Mouse (Mus musculus) embryonic facial prominence, embryonic 14.5 days (tissue): ENCODE measurements around the gene Slc25a42. TPM values are rescaled to one million over a fixed set of nuclear protein-coding genes. Genes with fewer than 3 reads are reported as not detected.

Experiments
- ATAC-seq: fragments of 200-750 bp; cut with Nextera tagmentation; 2 replicates; pipeline ENCODE4 v1.8.0; 2017; ENCODE audit warnings: low read depth, moderate number of reproducible peaks, moderate TSS enrichment
- DNase-seq: peaks from one replicate; pipeline ENCODE4 v3.0.0-alpha.2; 2015; ENCODE audit warnings: low spot score
- H3K27ac ChIP-seq: fragments of 300-500 bp; sonication (generic); replicated peaks from 2 replicates; pipeline ENCODE4 v1.5.1; 2014; ENCODE audit warnings: low read depth, mild to moderate bottlenecking, low read length, moderate library complexity
- H3K27me3 ChIP-seq: fragments of 300-500 bp; sonication (generic); replicated peaks from 2 replicates; pipeline ENCODE4 v1.6.1; 2014; ENCODE audit warnings: low read length; ENCODE audit not compliant: control insufficient read depth, insufficient read depth
- H3K36me3 ChIP-seq: fragments of 300-500 bp; sonication (generic); 2 replicates; pipeline ENCODE4 v1.6.1; 2014; ENCODE audit warnings: low read length, mixed read lengths; ENCODE audit not compliant: control insufficient read depth, insufficient read depth
- H3K4me1 ChIP-seq: fragments of 300-500 bp; sonication (generic); 2 replicates; pipeline ENCODE4 v1.6.1; 2014; ENCODE audit warnings: antibody characterized with exemption, low read length; ENCODE audit not compliant: control insufficient read depth, insufficient read depth
- H3K4me2 ChIP-seq: fragments of 300-500 bp; sonication (generic); 2 replicates; pipeline ENCODE4 v1.6.1; 2014; ENCODE audit warnings: low read depth, mild to moderate bottlenecking, low read length, moderate library complexity, mixed read lengths
- H3K4me3 ChIP-seq: fragments of 300-500 bp; sonication (generic); 2 replicates; pipeline ENCODE4 v1.5.1; 2014; ENCODE audit warnings: low read depth, mild to moderate bottlenecking, low read length
- H3K9ac ChIP-seq: fragments of 300-500 bp; sonication (generic); 2 replicates; pipeline ENCODE4 v1.6.1; 2014; ENCODE audit warnings: low read depth, mild to moderate bottlenecking, low read length, moderate library complexity, mixed read lengths
- H3K9me3 ChIP-seq: fragments of 300-500 bp; sonication (generic); 2 replicates; pipeline ENCODE4 v1.6.1; 2016; ENCODE audit warnings: low read length; ENCODE audit not compliant: control insufficient read depth
- WGBS: fragments of 180-500 bp; shearing (Covaris S2); extraction: QIAGEN DNeasy Blood & Tissue Kit; methylation state at CpG from one replicate; pipeline ENCODE4 v1.1.7; 2014; 5-methylcytosine and 5-hydroxymethylcytosine counted together
- polyA plus RNA-seq: library from polyadenylated mRNA; unstranded; fragments of >200 nt; fragmentation: Nextera tagmentation; extraction: Ambion mirVana; gene quantifications from 2 replicates; pipeline ENCODE4 v1.2.1, GENCODE M21; 2014

Slc25a42 gene
- 4.0 and 5.4 TPM in 2 replicates for polyA plus RNA-seq

DNA sequence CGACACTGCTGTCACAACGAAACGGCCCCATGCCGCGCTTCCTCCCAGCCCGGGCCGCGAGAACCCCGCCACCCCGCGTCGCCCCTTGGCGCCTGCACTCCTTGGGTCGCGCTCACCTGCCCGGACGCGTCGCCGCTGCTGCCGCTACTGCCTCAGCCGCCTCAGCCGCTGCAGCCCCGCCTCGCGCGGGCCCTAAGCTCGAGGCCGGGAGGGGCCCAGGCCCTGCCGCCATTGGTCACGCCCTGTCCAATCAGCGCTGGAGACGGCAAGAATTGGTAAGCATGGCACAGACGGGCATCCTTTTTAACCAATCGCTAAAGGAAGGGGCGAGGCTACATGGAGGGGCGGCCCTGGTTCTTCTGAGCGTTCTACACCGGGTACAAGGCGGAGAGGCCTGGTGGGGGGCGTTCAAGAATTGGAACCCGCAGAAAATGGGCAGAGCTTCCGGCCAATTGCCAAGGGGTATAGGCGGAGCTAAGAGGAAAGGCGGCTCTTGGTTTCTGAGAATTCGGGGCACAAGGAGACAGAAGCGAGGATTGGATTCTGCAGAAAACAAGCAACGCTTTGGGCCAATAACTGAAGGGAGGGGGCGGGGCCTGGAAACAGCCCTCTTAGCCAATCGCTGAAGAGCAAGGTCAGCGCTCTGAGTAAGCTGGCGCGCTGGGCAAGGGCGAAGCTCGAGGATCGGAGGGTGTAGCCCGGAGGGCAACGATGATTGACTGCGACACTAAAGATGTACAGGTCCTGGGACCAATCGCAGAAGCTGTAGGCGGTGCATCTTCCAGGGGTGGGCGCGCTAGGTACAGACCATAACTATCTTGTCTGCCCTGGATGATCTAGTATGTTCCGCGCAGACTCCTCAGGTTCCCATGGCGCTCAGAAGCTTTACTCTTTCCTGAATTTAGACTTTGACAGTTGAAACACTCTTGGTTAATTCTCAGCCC is at the start of gene Slc25a42:
Slc25a42 (minus strand) TSS at position 194 of the 944 bp plus-strand sequence.
- DNase-seq = peak; percentile 100
- H3K27ac ChIP-seq = no peak within 1 kb of the TSS; the same call in 1 of the 2 replicates
- peak within 1 kb of the TSS; percentile 73 for H3K9ac ChIP-seq
- WGBS = under 1% methylated on average over 35 of the region's 66 CpGs
- H3K27me3 ChIP-seq = peaks cover 6% of the 10 kb centered on the region; the same call in 1 of the 2 replicates
- peak within 1 kb of the TSS; percentile 78 for H3K4me3 ChIP-seq
- H3K4me1 ChIP-seq = peaks cover 13% of the 10 kb centered on the region; the same call in 1 of the 2 replicates
- peak within 1 kb of the TSS; percentile 95 for H3K4me2 ChIP-seq
- H3K36me3 ChIP-seq = no peaks in the 10 kb centered on the region
- peak; percentile 98 for ATAC-seq
- H3K9me3 ChIP-seq = no peaks in the 10 kb centered on the region

DNA sequence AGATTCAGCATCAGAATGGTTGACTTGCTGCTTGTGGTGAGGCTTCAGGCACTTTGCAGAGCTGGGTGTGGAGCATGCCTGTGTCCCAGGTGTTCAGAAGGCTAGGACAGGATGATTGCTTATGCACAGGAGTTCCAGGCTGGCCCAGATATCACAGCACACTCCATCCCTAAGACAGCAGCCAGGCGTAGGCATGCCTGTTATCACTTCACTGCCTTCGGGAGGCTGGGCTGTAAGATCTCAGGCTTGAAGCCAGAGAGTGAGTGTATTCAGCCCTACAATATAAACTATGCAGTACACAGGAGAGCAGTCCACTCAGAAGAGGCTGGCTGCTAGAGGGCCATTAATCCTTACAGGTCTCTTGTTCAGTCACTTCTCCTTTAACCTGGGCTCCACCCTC is 46.9 kb upstream of the Slc25a42 start:
- Histone ChIP-seq H3K9ac (no peak overlapping the region), H3K27ac (no peak overlapping the region), H3K4me1 (no peaks in the 10 kb centered on the region), H3K36me3 (peaks cover 98% of the 10 kb centered on the region), H3K4me2 (no peak overlapping the region), H3K27me3 (no peaks in the 10 kb centered on the region), H3K4me3 (no peak overlapping the region), H3K9me3 (no peaks in the 10 kb centered on the region)
- DNase-seq = no peak
- WGBS = 89% methylated on average over 2 of the region's 2 CpGs
- no peak for ATAC-seq

DNA sequence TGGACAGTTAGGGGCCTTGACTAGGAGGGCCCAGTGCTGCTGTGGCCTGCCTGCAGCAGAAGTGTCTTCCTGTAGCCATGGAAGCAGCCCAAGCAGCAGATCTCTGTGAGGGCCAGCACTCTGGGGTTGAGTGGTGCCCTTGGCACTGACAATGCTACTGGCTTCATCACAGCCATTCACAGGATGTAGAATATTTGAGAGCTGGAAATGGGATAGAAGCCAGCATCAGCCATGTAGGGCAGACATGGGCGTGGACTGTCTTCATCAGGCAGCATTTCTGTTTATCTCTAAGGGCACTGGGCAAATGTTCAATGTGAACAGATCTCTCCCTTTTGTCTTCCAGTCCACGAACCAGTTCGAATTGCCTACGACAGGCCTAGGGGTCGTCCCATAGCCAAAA is 46.5 kb upstream of the Slc25a42 start:
- no peak overlapping the region for H3K27ac ChIP-seq
- no peak overlapping the region for H3K4me3 ChIP-seq

DNA sequence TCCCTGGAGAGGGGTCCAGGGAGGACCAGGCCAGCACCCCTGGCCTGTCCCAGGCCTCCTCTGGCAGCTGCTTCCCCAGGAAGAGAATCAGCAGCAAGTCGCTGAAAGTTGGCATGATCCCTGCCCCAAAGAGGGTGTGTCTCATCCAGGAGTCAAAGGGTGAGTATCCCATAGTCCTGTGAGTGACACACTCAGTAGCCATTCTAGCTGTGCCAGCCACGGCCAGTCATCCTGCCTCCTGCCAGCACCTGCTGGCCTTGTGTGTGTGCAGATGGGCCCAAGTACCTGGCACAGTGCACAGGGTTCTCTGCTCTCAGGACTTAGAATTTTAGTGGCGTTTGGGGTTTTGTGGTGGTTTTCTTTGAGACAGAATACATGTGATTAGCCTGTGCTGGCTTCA is 45.4 kb upstream of the Slc25a42 start:
- H3K9me3 ChIP-seq = no peaks in the 10 kb centered on the region
- WGBS = 92% methylated on average over 3 of the region's 3 CpGs
- ATAC-seq (no peak), DNase-seq (no peak)
- peaks cover 98% of the 10 kb centered on the region for H3K36me3 ChIP-seq
- no peak overlapping the region; the same call in 1 of the 2 replicates for H3K9ac ChIP-seq
- H3K4me1 ChIP-seq = no peaks in the 10 kb centered on the region
- no peak overlapping the region for H3K27ac ChIP-seq
- no peak overlapping the region for H3K4me2 ChIP-seq
- H3K4me3 ChIP-seq = no peak overlapping the region
- no peaks in the 10 kb centered on the region for H3K27me3 ChIP-seq

More for the DNA sequence above, 46.5 kb upstream of the Slc25a42 start:
- Histone ChIP-seq H3K9ac (no peak overlapping the region), H3K4me2 (no peak overlapping the region), H3K4me1 (no peaks in the 10 kb centered on the region), H3K36me3 (peaks cover 98% of the 10 kb centered on the region), H3K27me3 (no peaks in the 10 kb centered on the region), H3K9me3 (no peaks in the 10 kb centered on the region)
- DNase-seq (no peak), ATAC-seq (no peak)
- WGBS = 92% methylated on average over 5 of the region's 5 CpGs

DNA sequence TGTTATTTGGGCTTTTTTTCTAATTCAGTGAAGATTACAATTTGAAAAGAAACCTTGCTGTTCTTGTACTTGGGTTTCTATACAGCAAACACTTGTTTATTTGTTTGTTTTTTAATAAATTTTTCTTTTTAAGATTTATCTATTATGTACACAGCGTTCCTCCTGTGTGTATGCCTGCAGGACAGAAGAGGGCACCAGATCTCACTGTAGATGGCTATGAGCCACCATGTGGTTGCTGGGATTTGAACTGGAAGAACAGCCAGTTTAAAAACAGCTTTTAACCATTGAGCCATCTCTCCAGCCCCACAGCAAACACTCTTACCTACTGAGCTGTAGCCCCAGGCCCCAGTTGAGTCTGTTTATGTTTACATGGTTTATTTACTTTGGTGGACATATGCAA is 42.5 kb upstream of the Slc25a42 start:
- no peaks in the 10 kb centered on the region for H3K4me1 ChIP-seq
- H3K27me3 ChIP-seq = no peaks in the 10 kb centered on the region
- H3K4me3 ChIP-seq = no peak overlapping the region
- H3K4me2 ChIP-seq = no peak overlapping the region
- no peaks in the 10 kb centered on the region for H3K9me3 ChIP-seq
- no peak overlapping the region for H3K27ac ChIP-seq
- peaks cover 98% of the 10 kb centered on the region for H3K36me3 ChIP-seq
- no peak for DNase-seq
- H3K9ac ChIP-seq = no peak overlapping the region
- 88% methylated on average over 1 of the region's 1 CpGs for WGBS
- no peak for ATAC-seq

DNA sequence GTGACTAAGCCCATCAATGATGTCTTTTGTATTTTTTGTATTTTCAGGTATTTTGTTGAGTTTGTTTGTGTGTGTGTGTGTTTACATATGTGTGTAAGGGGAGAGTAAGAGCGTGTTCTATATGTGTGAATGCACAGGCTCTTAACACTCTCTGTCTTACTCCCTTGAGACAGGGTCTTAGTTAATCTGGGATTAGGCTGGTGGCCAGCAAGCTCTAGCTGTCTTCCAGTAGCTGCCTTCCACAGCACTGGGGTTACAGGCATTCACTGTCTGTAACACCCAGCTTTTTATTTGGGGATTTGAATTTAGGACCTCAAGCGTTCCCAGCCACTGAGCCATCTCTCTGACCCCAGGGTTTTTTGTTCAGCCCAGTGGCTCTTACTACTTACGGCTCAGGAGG is 35.7 kb upstream of the Slc25a42 start:
- Histone ChIP-seq H3K4me1 (no peaks in the 10 kb centered on the region), H3K9me3 (no peaks in the 10 kb centered on the region), H3K9ac (no peak overlapping the region), H3K36me3 (peaks cover 87% of the 10 kb centered on the region), H3K4me3 (no peak overlapping the region), H3K4me2 (no peak overlapping the region), H3K27ac (no peak overlapping the region), H3K27me3 (no peaks in the 10 kb centered on the region)
- DNase-seq = no peak
- no peak for ATAC-seq
- WGBS = 89% methylated on average over 3 of the region's 3 CpGs

DNA sequence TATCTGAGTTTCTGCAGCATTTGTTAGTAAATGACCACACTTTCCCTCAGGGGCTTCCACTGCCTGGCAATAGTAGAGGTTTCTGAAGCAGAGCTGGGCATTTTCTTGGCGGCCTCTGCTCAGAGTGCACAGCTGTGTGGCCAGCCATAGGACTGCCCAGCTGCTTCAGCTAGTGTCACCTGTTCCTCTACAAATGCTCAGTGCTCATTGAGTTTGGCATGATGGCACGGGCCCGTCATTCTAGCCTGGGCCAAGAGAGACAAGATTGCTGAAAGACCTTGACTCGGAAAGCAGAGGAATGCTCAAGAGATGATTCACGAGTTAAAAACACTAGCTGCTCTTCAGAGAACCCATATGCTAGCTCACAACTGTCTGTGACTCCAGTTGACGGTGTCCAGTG is 34.5 kb upstream of the Slc25a42 start:
- Histone ChIP-seq H3K9ac (no peak overlapping the region), H3K36me3 (peaks cover 87% of the 10 kb centered on the region), H3K9me3 (no peaks in the 10 kb centered on the region), H3K4me2 (no peak overlapping the region), H3K27ac (no peak overlapping the region), H3K4me3 (no peak overlapping the region), H3K4me1 (no peaks in the 10 kb centered on the region), H3K27me3 (no peaks in the 10 kb centered on the region)
- WGBS = 91% methylated on average over 6 of the region's 6 CpGs
- DNase-seq (no peak), ATAC-seq (no peak)

DNA sequence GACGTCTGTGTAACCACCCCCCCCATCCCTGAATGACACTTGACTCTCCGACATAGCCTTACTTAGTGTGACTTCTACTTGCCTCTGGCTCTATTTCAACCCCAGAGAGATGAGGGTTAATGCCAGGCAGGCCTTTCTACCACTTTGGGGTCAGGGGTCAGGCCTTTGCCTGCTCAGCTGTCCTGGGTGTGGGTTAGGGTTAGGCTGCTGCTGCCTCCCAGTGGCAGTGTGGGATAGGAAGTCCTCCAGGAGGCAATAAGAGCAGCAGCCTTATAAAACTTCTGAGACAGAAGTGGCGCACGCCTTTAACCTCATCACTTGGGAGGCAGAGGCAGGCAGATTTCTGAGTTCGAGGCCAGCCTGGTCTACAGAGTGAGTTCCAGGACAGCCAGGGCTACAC is 28.5 kb upstream of the Slc25a42 start:
- Histone ChIP-seq H3K27ac (no peak overlapping the region), H3K4me2 (no peak overlapping the region), H3K36me3 (peaks cover 83% of the 10 kb centered on the region), H3K9me3 (no peaks in the 10 kb centered on the region), H3K27me3 (no peaks in the 10 kb centered on the region), H3K4me3 (no peak overlapping the region), H3K9ac (no peak overlapping the region), H3K4me1 (peaks cover 6% of the 10 kb centered on the region)
- 78% methylated on average over 5 of the region's 5 CpGs for WGBS
- ATAC-seq (no peak), DNase-seq (no peak)
